Mouse (Mus musculus) lung, adult 2 months (tissue): Measurements from ENCODE around the gene Dph5.

Source experiments
- CTCF ChIP-seq: fragments of 200-500 bp; IDR thresholded peaks from 2 replicates; pipeline ENCODE4 v1.5.1; 2011; ENCODE audit warnings: mild to moderate bottlenecking, low read length, control low read depth; ENCODE audit not compliant: insufficient read depth
- POLR2A ChIP-seq: fragments of 200-500 bp; IDR thresholded peaks from 2 replicates; pipeline ENCODE4 v1.6.1; 2011; ENCODE audit warnings: low read depth, mild to moderate bottlenecking, control low read depth, low read length, borderline replicate concordance; ENCODE audit errors: extremely low read depth

- TF ChIP-seq POLR2A, result no peak
- peak; percentile 38; the same call in 1 of the 2 replicates for TF ChIP-seq CTCF
Observed at GRCm38 (mm10) chr3:115979000-115979399, 91.4 kb downstream of the Dph5 start.
